Mouse (Mus musculus) heart, embryonic 15.5 days (tissue): ENCODE data around the gene Patj. TPM values are rescaled to one million over a fixed set of nuclear protein-coding genes. Genes with fewer than 3 reads are reported as not detected.

ENCODE experiments used
- ATAC-seq: fragments of 200-750 bp; cut with Nextera tagmentation; replicated peaks from 2 replicates; pipeline ENCODE4 v1.8.0; 2017; ENCODE audit warnings: low read depth, moderate TSS enrichment; ENCODE audit not compliant: insufficient number of reproducible peaks, insufficient read depth, low FRiP score
- H3K27ac ChIP-seq: fragments of 300-500 bp; sonication (generic); 2 replicates; pipeline ENCODE4 v1.5.1; 2015; ENCODE audit warnings: mild to moderate bottlenecking, inconsistent platforms
- H3K27me3 ChIP-seq: fragments of 300-500 bp; sonication (generic); 2 replicates; pipeline ENCODE4 v1.6.1; 2015; ENCODE audit warnings: inconsistent platforms
- H3K36me3 ChIP-seq: fragments of 300-500 bp; sonication (generic); 2 replicates; pipeline ENCODE4 v1.6.1; 2015; ENCODE audit warnings: mild to moderate bottlenecking, inconsistent platforms
- H3K4me1 ChIP-seq: fragments of 300-500 bp; sonication (generic); replicated peaks from 2 replicates; pipeline ENCODE4 v1.6.1; 2015; ENCODE audit warnings: inconsistent platforms
- H3K4me2 ChIP-seq: fragments of 300-500 bp; sonication (generic); 2 replicates; pipeline ENCODE4 v1.6.1; 2015; ENCODE audit warnings: inconsistent platforms, mild to moderate bottlenecking, moderate library complexity
- H3K4me3 ChIP-seq: fragments of 300-500 bp; sonication (generic); 2 replicates; pipeline ENCODE4 v1.5.1; 2015; ENCODE audit warnings: mild to moderate bottlenecking, inconsistent platforms
- H3K9ac ChIP-seq: fragments of 300-500 bp; sonication (generic); 2 replicates; pipeline ENCODE4 v1.6.1; 2015; ENCODE audit warnings: mild to moderate bottlenecking, inconsistent platforms
- H3K9me3 ChIP-seq: fragments of 300-500 bp; sonication (generic); replicated peaks from 2 replicates; pipeline ENCODE4 v1.6.1; 2016; ENCODE audit warnings: inconsistent platforms
- WGBS: fragments of 180-500 bp; shearing (Covaris S2); methylation state at CpG from one replicate; pipeline ENCODE4 v1.1.7; 2015; ENCODE audit warnings: mixed read lengths; 5-methylcytosine and 5-hydroxymethylcytosine counted together
- polyA plus RNA-seq: library from polyadenylated mRNA; unstranded; fragments of >200 nt; fragmentation: Nextera tagmentation; extraction: Ambion mirVana; gene quantifications from 2 replicates; pipeline ENCODE4 v1.2.1, GENCODE M21; 2015

The Patj gene
- polyA plus RNA-seq, 1 experiment from 2014 or later, result 5.9 TPM

DNA sequence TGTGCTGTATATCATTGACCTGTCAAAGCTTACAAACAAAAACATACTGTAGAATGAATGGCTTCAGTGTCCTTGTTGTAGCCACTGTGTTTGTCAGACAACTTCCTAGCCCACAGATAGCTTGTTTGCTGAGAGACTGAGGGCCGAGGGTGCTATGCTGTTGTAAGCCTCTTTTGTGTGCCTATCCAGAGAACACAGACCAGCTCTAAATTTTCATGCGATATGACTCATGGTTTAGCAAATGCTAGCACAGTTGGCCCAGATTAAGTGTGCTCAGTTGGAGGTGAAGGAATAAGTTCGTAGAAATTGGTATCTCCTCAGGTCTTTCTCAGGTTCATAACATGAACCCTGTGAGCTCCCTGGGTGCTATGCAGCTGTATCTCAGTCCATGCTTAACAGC is 82.4 kb downstream of the Patj start:
- Histone ChIP-seq H3K9ac (no peak overlapping the region), H3K4me1 (no peaks in the 10 kb centered on the region), H3K27ac (no peak overlapping the region), H3K36me3 (no peaks in the 10 kb centered on the region), H3K4me2 (no peak overlapping the region), H3K27me3 (no peaks in the 10 kb centered on the region), H3K9me3 (no peaks in the 10 kb centered on the region), H3K4me3 (no peak overlapping the region)
- WGBS, result 76% methylated on average over 3 of the region's 3 CpGs
- no peak for ATAC-seq

DNA sequence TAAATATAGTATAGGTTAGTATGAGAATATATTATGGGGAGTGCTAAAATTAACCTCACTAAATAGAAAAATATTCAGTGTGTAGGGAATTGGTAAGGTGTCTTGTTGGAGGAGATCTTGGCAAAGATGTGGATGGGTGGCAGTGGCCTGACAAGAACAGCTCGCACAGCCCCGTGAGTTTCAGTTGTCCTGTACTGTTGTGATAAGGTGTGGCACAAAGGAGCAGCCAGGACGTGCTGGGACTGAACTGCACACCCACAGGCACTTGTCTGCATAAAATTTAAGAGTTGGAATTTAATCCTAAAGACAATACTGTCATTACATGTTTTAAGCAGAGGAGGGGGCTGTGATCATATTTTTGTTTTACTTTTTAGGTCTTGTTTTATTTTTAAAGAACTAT is 90.9 kb downstream of the Patj start:
- no peaks in the 10 kb centered on the region for H3K36me3 ChIP-seq
- H3K27ac ChIP-seq, result no peak overlapping the region
- H3K27me3 ChIP-seq, result no peaks in the 10 kb centered on the region
- no peaks in the 10 kb centered on the region for H3K9me3 ChIP-seq
- no peak overlapping the region for H3K9ac ChIP-seq
- H3K4me3 ChIP-seq, result no peak overlapping the region
- 48% methylated on average over 3 of the region's 3 CpGs for WGBS
- ATAC-seq, result no peak
- peaks cover 7% of the 10 kb centered on the region; the same call in 1 of the 2 replicates for H3K4me1 ChIP-seq
- no peak overlapping the region for H3K4me2 ChIP-seq

DNA sequence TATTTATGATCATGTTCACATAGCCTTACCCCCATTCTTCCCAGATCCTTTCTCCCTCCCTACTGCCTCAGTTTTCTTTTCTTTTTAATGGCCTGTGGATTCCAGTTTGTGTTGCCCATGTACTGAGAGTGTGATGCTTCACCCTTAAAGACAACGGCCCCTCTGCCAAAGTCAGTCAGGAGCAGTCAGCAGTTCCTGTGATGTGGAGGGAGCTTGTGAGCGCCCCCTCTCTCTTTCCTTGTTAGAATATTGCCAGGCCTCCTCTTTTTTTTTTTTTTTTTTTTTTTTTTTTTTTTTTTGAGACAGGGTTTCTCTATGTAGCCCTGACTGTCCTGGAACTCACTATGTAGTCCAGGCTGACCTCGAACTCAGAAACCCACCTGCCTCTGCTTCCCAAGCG is 91.3 kb downstream of the Patj start:
- Histone ChIP-seq H3K36me3 (no peaks in the 10 kb centered on the region), H3K9ac (no peak overlapping the region), H3K27ac (no peak overlapping the region), H3K4me2 (no peak overlapping the region), H3K4me1 (peaks cover 7% of the 10 kb centered on the region; the same call in 1 of the 2 replicates), H3K9me3 (no peaks in the 10 kb centered on the region), H3K4me3 (no peak overlapping the region), H3K27me3 (no peaks in the 10 kb centered on the region)
- no peak for ATAC-seq
- WGBS, result 83% methylated on average over 4 of the region's 4 CpGs

DNA sequence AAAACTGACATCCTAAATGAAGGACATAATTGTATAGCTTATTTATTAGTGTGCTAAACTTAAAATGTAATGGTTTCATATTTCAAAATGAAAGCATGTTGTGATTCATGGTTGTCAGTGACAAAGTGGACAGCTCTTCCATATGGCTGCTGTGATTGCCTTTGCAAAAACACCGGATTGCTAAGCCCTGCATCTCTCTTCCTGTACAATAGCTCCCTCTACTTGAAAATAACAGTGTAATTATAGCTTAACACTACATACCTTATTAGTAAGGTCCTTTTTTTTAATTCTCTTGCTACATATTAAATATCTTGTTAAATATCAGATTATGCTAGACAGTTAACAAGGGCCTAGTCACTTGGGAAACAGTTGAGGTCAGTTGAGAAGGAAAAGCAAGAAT is 93.8 kb downstream of the Patj start:
- 47% methylated on average over 1 of the region's 1 CpGs for WGBS
- Histone ChIP-seq H3K4me1 (peaks cover 7% of the 10 kb centered on the region; the same call in 1 of the 2 replicates), H3K36me3 (no peaks in the 10 kb centered on the region), H3K4me3 (no peak overlapping the region), H3K27me3 (no peaks in the 10 kb centered on the region), H3K27ac (no peak overlapping the region), H3K9me3 (no peaks in the 10 kb centered on the region), H3K4me2 (no peak overlapping the region), H3K9ac (no peak overlapping the region)
- ATAC-seq, result no peak

DNA sequence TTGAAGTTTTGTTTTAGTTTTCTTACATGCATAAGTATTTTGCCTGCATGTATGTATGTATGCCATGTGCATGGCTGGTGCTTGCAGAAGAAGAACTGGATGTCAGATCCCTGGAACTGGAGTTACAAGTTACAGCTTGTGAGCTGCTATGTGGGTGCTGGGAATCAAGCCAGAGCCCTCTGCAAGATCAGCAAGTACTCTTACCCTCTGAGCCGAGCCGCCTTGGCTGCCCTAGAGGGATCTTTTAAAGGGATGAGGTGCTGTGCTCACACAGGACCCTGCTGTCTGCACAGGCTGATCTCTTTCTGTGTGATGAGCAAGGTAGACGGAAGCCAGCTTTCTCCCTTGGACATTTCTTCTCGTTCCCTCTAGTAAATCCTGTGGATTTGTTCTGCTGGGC is 102.8 kb downstream of the Patj start:
- H3K4me2 ChIP-seq, result no peak overlapping the region
- H3K27me3 ChIP-seq, result no peaks in the 10 kb centered on the region

DNA sequence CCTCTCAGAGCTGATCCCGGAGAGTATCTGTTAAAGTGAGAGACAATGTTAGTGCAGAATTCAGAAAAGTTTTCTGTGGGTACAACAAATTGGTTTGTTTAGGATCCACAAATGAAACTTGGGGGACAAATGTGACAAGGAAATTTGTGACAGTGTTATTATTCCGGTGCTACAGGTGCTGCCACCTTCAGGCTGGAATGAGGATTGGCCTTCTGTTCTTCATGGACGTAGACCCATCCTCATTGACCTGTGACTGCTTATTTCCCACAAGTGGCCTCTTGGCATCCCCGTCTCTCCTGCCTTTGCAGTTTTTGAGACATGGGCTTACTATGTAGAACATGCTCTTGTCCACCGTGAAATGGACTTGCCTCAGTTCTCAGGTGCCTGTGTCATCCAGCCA is 104.6 kb downstream of the Patj start:
- no peaks in the 10 kb centered on the region for H3K36me3 ChIP-seq
- no peak overlapping the region for H3K4me3 ChIP-seq
- H3K4me2 ChIP-seq, result no peak overlapping the region
- 71% methylated on average over 5 of the region's 5 CpGs for WGBS
- H3K9ac ChIP-seq, result no peak overlapping the region
- H3K9me3 ChIP-seq, result no peaks in the 10 kb centered on the region
- H3K4me1 ChIP-seq, result no peaks in the 10 kb centered on the region
- no peak overlapping the region for H3K27ac ChIP-seq
- H3K27me3 ChIP-seq, result no peaks in the 10 kb centered on the region
- no peak for ATAC-seq

More for the DNA sequence above, 102.8 kb downstream of the Patj start:
- H3K4me1 ChIP-seq, result no peaks in the 10 kb centered on the region
- no peak for ATAC-seq
- H3K36me3 ChIP-seq, result no peaks in the 10 kb centered on the region
- H3K4me3 ChIP-seq, result no peak overlapping the region
- no peak overlapping the region for H3K9ac ChIP-seq
- no peak overlapping the region for H3K27ac ChIP-seq
- no peaks in the 10 kb centered on the region for H3K9me3 ChIP-seq
- 86% methylated on average over 4 of the region's 4 CpGs for WGBS

DNA sequence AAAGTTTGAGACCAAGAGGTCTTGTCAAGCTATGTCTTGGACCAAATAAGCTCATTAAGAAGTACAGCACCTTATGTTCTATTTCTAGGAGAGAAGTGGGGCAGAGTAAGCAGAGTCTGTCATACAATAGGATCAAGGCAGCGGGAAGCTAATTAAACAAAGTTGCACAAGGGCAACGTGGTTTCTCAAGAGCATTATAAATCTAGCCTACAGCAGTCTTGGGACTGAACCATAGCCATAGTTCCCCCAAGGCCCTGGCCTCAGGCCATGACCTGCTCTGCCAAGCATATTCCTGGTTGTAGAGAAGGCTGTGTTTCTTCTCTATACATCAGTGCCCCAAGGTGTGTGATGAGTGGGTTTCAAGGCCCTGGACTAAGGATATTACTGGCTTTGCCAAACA is 105.3 kb downstream of the Patj start:
- H3K9me3 ChIP-seq, result no peaks in the 10 kb centered on the region
- H3K27ac ChIP-seq, result no peak overlapping the region
- H3K27me3 ChIP-seq, result no peaks in the 10 kb centered on the region
- 87% methylated on average over 2 of the region's 2 CpGs for WGBS
- H3K4me3 ChIP-seq, result no peak overlapping the region
- no peaks in the 10 kb centered on the region for H3K4me1 ChIP-seq
- ATAC-seq, result no peak
- H3K4me2 ChIP-seq, result no peak overlapping the region
- H3K36me3 ChIP-seq, result no peaks in the 10 kb centered on the region
- no peak overlapping the region for H3K9ac ChIP-seq

DNA sequence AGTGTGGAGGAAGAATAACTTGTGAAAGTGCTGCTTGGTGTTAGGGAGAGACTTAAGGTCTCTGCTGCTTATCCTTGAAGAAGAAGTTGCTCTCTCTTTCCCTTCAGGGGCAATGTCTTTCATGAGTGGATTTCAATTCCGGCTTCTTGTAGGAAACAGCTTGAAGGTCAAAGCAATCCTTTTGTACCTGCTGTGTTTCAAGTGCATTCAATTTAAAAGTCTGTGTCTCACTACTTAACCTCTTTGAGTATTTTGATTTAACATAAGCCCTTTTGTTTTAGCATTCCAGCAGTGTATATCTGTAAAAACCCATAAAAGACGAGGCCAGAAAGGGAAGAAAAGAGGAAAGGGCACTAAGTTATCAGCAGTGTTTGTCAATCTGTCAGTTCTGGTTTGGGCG is 109.2 kb downstream of the Patj start:
- WGBS, result 65% methylated on average over 3 of the region's 3 CpGs
- no peaks in the 10 kb centered on the region for H3K36me3 ChIP-seq
- no peak overlapping the region for H3K9ac ChIP-seq

DNA sequence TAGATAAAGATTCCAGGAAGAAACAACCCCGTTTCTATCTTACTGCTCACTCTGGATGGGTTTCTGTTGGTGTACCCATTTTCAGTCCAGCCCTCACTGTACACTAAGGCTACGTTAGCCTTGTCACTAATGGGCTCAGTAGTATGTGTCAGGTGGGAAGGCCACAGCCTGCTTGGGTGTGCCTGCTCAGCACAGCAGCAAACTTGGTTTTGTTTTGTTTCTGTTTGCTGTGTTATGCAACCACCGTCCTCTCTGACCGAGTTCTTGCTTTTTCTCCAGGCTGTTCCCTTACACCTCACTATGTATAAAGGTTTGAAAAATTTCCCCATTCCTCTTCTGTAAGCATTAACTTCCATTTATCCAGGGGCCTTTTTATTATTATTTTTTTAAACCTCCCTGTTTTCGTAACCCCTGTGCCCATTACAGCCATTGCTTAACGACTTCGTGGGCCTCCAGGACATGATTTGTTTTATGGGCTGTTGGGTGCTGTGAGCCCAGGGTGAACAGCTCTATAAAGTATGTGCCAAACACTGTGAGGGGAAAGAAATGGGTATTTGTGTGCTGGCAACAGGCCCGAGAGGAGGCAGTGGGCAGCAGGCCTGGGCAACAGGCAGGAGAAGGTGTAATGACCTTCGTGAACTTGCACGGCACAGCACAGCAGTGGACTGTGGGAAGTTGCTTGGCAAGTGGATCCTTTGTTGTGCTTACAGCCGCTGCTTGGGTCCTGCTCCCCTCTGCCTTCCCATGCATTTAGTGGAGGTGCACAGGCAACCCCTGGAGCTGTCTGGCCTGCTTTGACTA is 113.1 kb downstream of the Patj start:
- H3K27me3 ChIP-seq, result no peaks in the 10 kb centered on the region

More for the DNA sequence above, 109.2 kb downstream of the Patj start:
- H3K4me1 ChIP-seq, result peaks cover 9% of the 10 kb centered on the region
- H3K27me3 ChIP-seq, result no peaks in the 10 kb centered on the region
- H3K9me3 ChIP-seq, result no peaks in the 10 kb centered on the region
- H3K4me3 ChIP-seq, result no peak overlapping the region
- no peak overlapping the region for H3K27ac ChIP-seq
- no peak overlapping the region for H3K4me2 ChIP-seq
- ATAC-seq, result no peak

DNA sequence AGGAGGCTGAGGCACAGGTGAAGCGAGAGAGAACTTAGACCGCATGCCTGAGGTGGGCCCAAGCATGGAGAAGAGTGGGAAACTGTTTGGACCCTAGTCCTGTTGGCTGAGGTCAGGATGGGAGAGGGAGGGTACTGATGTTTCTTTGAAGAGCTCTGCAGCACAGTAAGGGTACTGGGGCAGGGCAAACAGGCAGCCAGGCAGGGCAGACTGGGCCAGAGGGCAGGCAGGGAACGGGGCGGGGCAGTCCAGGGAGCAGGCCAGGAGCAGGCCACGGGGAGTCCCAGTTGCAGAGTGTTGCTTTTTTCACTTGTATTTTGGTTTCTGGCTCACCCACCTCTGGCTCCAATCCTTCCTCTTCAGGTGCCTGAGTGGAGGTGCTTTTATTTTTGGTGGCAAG is 114.4 kb downstream of the Patj start:
- H3K27me3 ChIP-seq, result no peaks in the 10 kb centered on the region
- H3K4me3 ChIP-seq, result no peak overlapping the region
- ATAC-seq, result no peak
- H3K4me1 ChIP-seq, result peaks cover 26% of the 10 kb centered on the region
- H3K4me2 ChIP-seq, result no peak overlapping the region
- H3K36me3 ChIP-seq, result no peaks in the 10 kb centered on the region
- H3K27ac ChIP-seq, result no peak overlapping the region
- H3K9ac ChIP-seq, result no peak overlapping the region
- 73% methylated on average over 5 of the region's 5 CpGs for WGBS
- no peaks in the 10 kb centered on the region for H3K9me3 ChIP-seq

More for the DNA sequence above, 113.1 kb downstream of the Patj start:
- H3K27ac ChIP-seq, result peak overlapping the region; percentile 56
- H3K9me3 ChIP-seq, result no peaks in the 10 kb centered on the region
- WGBS, result 73% methylated on average over 11 of the region's 11 CpGs
- no peak overlapping the region for H3K4me2 ChIP-seq
- no peaks in the 10 kb centered on the region for H3K36me3 ChIP-seq
- no peak overlapping the region for H3K9ac ChIP-seq
- H3K4me3 ChIP-seq, result no peak overlapping the region
- H3K4me1 ChIP-seq, result peaks cover 26% of the 10 kb centered on the region
- no peak for ATAC-seq

DNA sequence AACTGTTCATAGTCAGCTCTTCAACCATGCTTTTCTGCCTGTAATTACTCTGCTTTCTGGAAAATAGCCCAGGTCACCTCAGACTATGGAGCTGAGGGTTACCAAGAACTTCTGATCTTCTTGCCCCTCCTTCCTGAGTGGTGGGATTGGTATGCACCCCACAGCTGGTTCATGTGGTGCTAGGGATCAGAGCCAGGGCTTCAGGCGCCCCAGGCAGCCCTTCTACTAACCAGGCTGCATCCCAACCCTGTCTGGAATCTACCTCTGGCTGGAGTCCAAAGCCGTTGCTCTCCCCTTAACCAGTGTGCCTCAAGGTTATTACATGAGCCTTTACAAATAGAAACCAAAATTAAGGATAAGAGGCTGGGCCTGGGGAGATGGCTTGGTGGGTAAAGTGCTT is 115.7 kb downstream of the Patj start:
- no peaks in the 10 kb centered on the region for H3K27me3 ChIP-seq
- peak overlapping the region; percentile 83 for H3K27ac ChIP-seq
- H3K9ac ChIP-seq, result 0 out of 2 replicates have a peak overlapping the region, but pooled peaks have one; percentile 20
- H3K4me1 ChIP-seq, result peaks cover 26% of the 10 kb centered on the region
- H3K9me3 ChIP-seq, result no peaks in the 10 kb centered on the region
- no peaks in the 10 kb centered on the region for H3K36me3 ChIP-seq
- 9% methylated on average over 2 of the region's 2 CpGs for WGBS
- H3K4me3 ChIP-seq, result no peak overlapping the region
- ATAC-seq, result peak; percentile 84
- H3K4me2 ChIP-seq, result 0 out of 2 replicates have a peak overlapping the region, but pooled peaks have one; percentile 8
